Mouse (Mus musculus) lung, embryonic 14.5 days (tissue): ENCODE results near the gene Plppr2. TPM values are rescaled to one million over a fixed set of nuclear protein-coding genes. Genes with fewer than 3 reads are reported as not detected.
A peak's percentile ranks its signal among the peaks of the same experiment; 100 is the strongest.

Experiments
- ATAC-seq: fragments of 200-750 bp; cut with Nextera tagmentation; 2 replicates; pipeline ENCODE4 v1.8.0; 2017; ENCODE audit warnings: mild to moderate bottlenecking, moderate TSS enrichment, moderate library complexity; ENCODE audit not compliant: insufficient read depth
- DNase-seq: peaks from one replicate; pipeline ENCODE4 v3.0.0-alpha.2; 2015
- H3K27ac ChIP-seq: fragments of 300-500 bp; sonication (generic); 2 replicates; pipeline ENCODE4 v1.5.1; 2014; ENCODE audit warnings: low read depth, mild to moderate bottlenecking, moderate library complexity
- H3K27me3 ChIP-seq: fragments of 300-500 bp; sonication (generic); 2 replicates; pipeline ENCODE4 v1.6.1; 2014; ENCODE audit warnings: low read length, control low read depth; ENCODE audit not compliant: insufficient read depth
- H3K36me3 ChIP-seq: fragments of 300-500 bp; sonication (generic); 2 replicates; pipeline ENCODE4 v1.6.1; 2014; ENCODE audit warnings: control low read depth; ENCODE audit not compliant: insufficient read depth
- H3K4me1 ChIP-seq: fragments of 300-500 bp; sonication (generic); 2 replicates; pipeline ENCODE4 v1.6.1; 2014; ENCODE audit warnings: antibody characterized with exemption, control low read depth; ENCODE audit not compliant: insufficient read depth
- H3K4me2 ChIP-seq: fragments of 300-500 bp; sonication (generic); 2 replicates; pipeline ENCODE4 v1.6.1; 2014; ENCODE audit warnings: mild to moderate bottlenecking
- H3K4me3 ChIP-seq: fragments of 300-500 bp; sonication (generic); 2 replicates; pipeline ENCODE4 v1.5.1; 2014; ENCODE audit warnings: low read depth, low read length
- H3K9ac ChIP-seq: fragments of 300-500 bp; sonication (generic); 2 replicates; pipeline ENCODE4 v1.6.1; 2014
- H3K9me3 ChIP-seq: fragments of 300-500 bp; sonication (generic); 2 replicates; pipeline ENCODE4 v1.6.1; 2016; ENCODE audit warnings: low read depth, low read length, control low read depth
- CTCF ChIP-seq: IDR thresholded peaks from 2 replicates; pipeline ENCODE4 v1.5.1; 2016; ENCODE audit warnings: antibody characterized with exemption, low read depth
- WGBS: fragments of 180-500 bp; shearing (Covaris S2); extraction: QIAGEN DNeasy Blood & Tissue Kit; methylation state at CpG from one replicate; pipeline ENCODE4 v1.1.7; 2014; 5-methylcytosine and 5-hydroxymethylcytosine counted together
- polyA plus RNA-seq: library from polyadenylated mRNA; unstranded; fragments of >200 nt; fragmentation: Nextera tagmentation; extraction: Ambion mirVana; gene quantifications from 2 replicates; pipeline ENCODE4 v1.2.1, GENCODE M21; 2014

Gene Plppr2
- polyA plus RNA-seq, 1 experiment from 2014 or later = 10.2 TPM

DNA sequence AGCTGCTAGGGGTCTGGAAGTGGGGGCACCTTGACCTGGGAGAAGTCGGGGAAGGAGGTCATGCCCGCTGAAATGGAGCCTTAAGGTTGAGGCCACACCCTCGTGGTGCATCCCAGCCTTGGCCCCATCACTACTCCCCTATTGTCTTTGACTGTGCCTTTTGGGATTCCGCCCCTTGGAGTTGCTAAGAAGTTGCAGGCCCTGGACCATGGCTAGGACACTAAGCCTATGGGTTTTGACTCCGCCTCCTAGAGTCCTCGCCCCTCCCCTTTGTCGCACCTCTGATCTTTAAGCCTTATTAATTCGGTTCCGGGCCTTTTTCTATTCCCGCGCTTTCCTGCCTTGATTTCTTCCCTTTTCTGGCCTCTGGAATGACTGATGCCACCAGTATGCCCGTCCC is 6.8 kb downstream of the Plppr2 start:
- ATAC-seq = no peak
- 39% methylated on average over 12 of the region's 12 CpGs for WGBS
- no peak for TF ChIP-seq CTCF
- Histone ChIP-seq H3K27ac (no peak overlapping the region), H3K9me3 (no peaks in the 10 kb centered on the region), H3K36me3 (no peaks in the 10 kb centered on the region), H3K4me3 (no peak overlapping the region), H3K4me1 (no peaks in the 10 kb centered on the region), H3K9ac (no peak overlapping the region), H3K4me2 (no peak overlapping the region), H3K27me3 (no peaks in the 10 kb centered on the region)
- no peak for DNase-seq

DNA sequence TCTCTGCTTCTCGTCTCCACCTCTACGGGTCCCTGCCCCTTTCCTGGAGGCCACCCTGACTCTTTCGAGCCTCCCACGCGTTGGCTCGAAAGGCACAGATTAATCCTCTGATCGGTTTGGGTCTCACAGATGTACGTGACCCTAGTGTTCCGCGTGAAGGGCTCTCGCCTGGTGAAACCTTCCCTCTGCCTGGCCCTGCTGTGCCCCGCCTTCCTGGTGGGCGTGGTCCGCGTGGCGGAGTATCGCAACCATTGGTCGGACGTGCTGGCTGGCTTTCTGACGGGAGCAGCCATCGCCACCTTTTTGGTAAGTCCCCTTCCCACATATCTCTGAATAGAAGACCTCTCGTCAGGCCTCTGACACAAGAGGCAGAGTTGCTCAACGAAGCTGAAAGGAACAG is 7.4 kb downstream of the Plppr2 start:
- no peaks in the 10 kb centered on the region for H3K27me3 ChIP-seq
- no peak for TF ChIP-seq CTCF
- DNase-seq (peak; percentile 36), ATAC-seq (no peak)
- no peak overlapping the region for H3K27ac ChIP-seq
- H3K9ac ChIP-seq = no peak overlapping the region
- H3K36me3 ChIP-seq = no peaks in the 10 kb centered on the region
- no peak overlapping the region for H3K4me2 ChIP-seq
- no peaks in the 10 kb centered on the region for H3K9me3 ChIP-seq
- WGBS = 11% methylated on average over 23 of the region's 23 CpGs
- H3K4me3 ChIP-seq = no peak overlapping the region
- no peaks in the 10 kb centered on the region for H3K4me1 ChIP-seq

DNA sequence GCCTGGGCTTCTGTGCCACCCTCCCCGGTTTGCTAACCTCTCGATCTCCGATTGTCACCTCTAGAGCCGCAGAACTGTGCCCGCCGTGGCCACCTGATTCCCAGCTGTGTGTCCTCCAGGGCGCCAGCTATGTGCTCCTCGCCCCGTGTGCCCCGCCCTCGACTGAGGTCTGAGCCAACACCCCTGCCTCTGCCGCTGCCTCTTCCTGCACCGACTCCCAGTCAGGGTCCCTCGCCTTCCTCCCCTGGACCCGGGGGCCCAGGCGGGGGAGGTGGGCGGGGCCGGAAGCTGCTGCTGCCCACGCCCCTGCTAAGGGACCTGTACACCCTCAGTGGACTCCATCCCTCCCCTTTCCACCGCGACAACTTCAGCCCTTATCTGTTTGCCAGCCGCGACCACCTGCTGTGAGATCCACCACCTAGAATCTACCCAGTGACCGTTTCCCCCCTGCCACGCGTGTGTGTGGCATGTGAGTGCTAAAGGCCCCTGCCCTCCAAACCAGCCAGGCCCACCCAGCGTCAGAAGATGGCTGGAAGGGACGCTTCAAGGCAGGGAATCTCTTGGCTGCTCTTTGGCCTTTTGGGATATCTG is 10.8 kb downstream of the Plppr2 start:
- no peak for ATAC-seq

DNA sequence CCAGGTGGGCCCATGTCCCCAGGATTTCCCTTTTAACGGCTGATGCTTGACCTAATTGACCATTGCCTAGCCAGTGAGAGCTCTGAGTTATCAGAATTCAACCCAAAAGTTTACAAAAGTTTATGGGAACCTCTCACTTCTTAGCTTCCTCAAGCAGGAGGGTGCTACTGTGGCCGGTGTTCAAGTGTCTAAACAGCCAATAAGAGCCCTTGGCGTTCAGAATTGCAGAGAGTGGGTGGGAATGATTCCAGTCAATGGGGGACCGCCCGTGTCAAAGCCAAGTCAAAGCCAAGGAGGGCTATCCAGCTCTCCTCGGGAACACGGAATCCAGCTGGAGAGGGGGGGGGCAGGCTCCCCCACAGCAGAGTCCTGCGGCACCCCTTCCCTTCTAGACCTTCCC is 11.3 kb downstream of the Plppr2 start:
- Histone ChIP-seq H3K4me1 (no peaks in the 10 kb centered on the region), H3K27ac (no peak overlapping the region), H3K36me3 (no peaks in the 10 kb centered on the region), H3K9me3 (no peaks in the 10 kb centered on the region), H3K4me2 (no peak overlapping the region), H3K27me3 (no peaks in the 10 kb centered on the region), H3K4me3 (no peak overlapping the region), H3K9ac (no peak overlapping the region)
- ATAC-seq (no peak), DNase-seq (no peak)
- 47% methylated on average over 8 of the region's 8 CpGs for WGBS
- no peak for TF ChIP-seq CTCF

More for the DNA sequence above, 10.8 kb downstream of the Plppr2 start:
- 6% methylated on average over 28 of the region's 28 CpGs for WGBS
- no peak for TF ChIP-seq CTCF
- Histone ChIP-seq H3K9ac (no peak overlapping the region), H3K27me3 (no peaks in the 10 kb centered on the region), H3K9me3 (no peaks in the 10 kb centered on the region), H3K4me2 (no peak overlapping the region), H3K27ac (no peak overlapping the region), H3K36me3 (no peaks in the 10 kb centered on the region), H3K4me1 (no peaks in the 10 kb centered on the region), H3K4me3 (no peak overlapping the region)
- no peak for DNase-seq

DNA sequence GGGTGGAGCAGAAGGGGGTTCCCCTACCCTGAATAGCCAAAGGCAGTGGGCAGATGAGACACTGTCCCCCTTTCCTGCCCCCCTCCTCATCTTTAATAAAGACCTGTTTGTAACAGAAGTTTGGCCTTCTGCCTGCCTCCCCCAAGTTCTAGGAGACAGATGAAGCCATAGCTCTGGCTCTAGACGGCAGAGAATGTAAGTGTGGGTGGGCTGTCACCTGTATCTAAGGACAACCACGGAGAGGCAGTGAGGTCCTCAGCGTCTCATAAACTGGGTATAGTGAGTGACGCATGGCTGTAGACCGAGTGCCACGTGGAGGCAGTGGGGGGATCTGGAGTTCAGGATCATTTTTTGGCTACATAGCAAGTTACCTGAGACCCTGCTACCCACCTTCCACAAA is 12.0 kb downstream of the Plppr2 start:
- DNase-seq (no peak), ATAC-seq (no peak)
- no peak overlapping the region for H3K4me2 ChIP-seq
- no peak overlapping the region for H3K27ac ChIP-seq
- H3K36me3 ChIP-seq = no peaks in the 10 kb centered on the region
- H3K9ac ChIP-seq = no peak overlapping the region
- no peaks in the 10 kb centered on the region for H3K27me3 ChIP-seq
- WGBS = 63% methylated on average over 6 of the region's 6 CpGs
- no peak for TF ChIP-seq CTCF
- H3K4me3 ChIP-seq = no peak overlapping the region
- no peaks in the 10 kb centered on the region for H3K9me3 ChIP-seq
- no peaks in the 10 kb centered on the region for H3K4me1 ChIP-seq

DNA sequence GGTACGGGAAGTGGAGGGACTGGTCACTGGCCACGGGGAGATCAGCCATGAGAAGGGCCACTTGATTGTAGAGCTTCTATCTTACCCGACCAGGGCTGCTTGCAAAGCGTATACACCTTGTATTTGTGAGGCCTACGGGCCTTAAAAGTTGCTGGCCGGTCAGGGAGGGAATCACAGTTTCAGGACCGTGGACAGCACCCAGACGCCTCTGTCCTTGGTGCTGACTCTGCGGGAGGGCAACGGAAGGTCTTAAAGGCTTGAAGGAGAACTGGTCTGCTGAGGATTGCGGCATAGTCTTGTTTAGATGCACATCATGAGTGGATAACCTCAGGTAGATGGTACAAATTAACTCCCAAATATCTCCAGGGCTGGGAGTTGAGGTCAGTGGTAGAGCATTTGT is 13.5 kb downstream of the Plppr2 start:
- no peaks in the 10 kb centered on the region for H3K27me3 ChIP-seq
- H3K4me1 ChIP-seq = no peaks in the 10 kb centered on the region
- no peaks in the 10 kb centered on the region for H3K36me3 ChIP-seq
- no peak overlapping the region for H3K27ac ChIP-seq
- H3K4me2 ChIP-seq = no peak overlapping the region
- no peak overlapping the region for H3K4me3 ChIP-seq
- ATAC-seq (no peak), DNase-seq (peak; percentile 85)
- 14% methylated on average over 11 of the region's 11 CpGs for WGBS
- no peak for TF ChIP-seq CTCF
- H3K9me3 ChIP-seq = no peaks in the 10 kb centered on the region
- no peak overlapping the region for H3K9ac ChIP-seq

DNA sequence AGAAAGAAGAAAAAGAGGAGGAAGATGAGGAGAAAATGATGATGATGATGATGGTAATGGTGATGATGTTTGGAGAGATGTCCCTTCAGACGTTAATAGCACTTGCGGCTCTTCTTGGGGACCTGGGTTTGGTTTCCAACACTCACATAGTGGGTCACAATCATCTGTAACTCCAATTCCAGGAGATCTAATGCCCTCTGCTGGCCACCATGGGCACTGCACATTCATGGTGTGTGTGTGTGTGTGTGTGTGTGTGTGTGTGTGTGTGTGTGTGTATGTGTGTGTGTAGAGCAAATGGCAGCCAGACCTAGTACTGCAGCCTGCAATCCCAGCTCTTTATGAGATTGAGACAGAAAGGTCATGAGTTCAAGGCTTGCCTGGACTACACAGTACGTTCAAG is 15.1 kb downstream of the Plppr2 start:
- Histone ChIP-seq H3K9me3 (no peaks in the 10 kb centered on the region), H3K4me3 (no peak overlapping the region), H3K27ac (no peak overlapping the region), H3K27me3 (no peaks in the 10 kb centered on the region), H3K4me1 (no peaks in the 10 kb centered on the region), H3K9ac (no peak overlapping the region), H3K4me2 (no peak overlapping the region), H3K36me3 (no peaks in the 10 kb centered on the region)
- no peak for DNase-seq
- peak; percentile 55 for TF ChIP-seq CTCF
- WGBS = 77% methylated on average over 3 of the region's 3 CpGs
- ATAC-seq = no peak

DNA sequence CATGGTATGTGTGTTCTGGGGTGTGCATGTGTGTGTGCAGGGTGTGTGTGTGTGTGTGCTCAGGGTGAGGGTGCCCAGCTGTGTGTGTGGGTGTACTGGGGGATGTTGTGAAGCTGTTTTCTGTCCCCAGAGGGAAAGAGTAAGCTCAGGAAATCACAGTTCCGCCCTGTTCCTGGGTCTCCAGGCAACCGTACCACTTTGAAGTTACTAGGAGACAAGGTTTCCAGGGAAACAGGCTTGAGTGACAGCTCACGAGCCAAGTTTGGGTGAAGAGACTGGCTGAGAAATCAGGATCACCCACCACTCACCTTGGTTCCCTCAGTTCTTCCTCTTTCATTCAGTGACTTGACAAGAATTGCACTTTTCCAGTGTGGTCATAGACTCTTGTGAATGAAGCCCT is 16.8 kb downstream of the Plppr2 start:
- no peak overlapping the region for H3K9ac ChIP-seq
- no peak for TF ChIP-seq CTCF

More for the DNA sequence above, 16.8 kb downstream of the Plppr2 start:
- ATAC-seq (no peak), DNase-seq (no peak)
- Histone ChIP-seq H3K4me1 (no peaks in the 10 kb centered on the region), H3K4me3 (no peak overlapping the region), H3K9me3 (no peaks in the 10 kb centered on the region), H3K27ac (no peak overlapping the region), H3K4me2 (no peak overlapping the region), H3K36me3 (no peaks in the 10 kb centered on the region; the same call in 1 of the 2 replicates), H3K27me3 (no peaks in the 10 kb centered on the region)
- 4% methylated on average over 3 of the region's 3 CpGs for WGBS
